Mouse (Mus musculus) adipose tissue, adult 10 weeks (tissue): ENCODE data around the gene Anxa2. TPM values are rescaled to one million over a fixed set of nuclear protein-coding genes. Genes with fewer than 3 reads are reported as not detected.

Experiments used
- polyA plus RNA-seq: library from polyadenylated mRNA; stranded (reverse); fragments of 350-450 nt; fragmentation: Illumina TruSeq; extraction: RNeasy Lipid Tissue Mini Kit (QIAGEN cat#74804); gene quantifications from one replicate; pipeline ENCODE4 v1.2.3, GENCODE M21; 2014; ENCODE audit warnings: low read depth, low replicate concordance

The Anxa2 gene
- polyA plus RNA-seq, result 706 TPM

DNA sequence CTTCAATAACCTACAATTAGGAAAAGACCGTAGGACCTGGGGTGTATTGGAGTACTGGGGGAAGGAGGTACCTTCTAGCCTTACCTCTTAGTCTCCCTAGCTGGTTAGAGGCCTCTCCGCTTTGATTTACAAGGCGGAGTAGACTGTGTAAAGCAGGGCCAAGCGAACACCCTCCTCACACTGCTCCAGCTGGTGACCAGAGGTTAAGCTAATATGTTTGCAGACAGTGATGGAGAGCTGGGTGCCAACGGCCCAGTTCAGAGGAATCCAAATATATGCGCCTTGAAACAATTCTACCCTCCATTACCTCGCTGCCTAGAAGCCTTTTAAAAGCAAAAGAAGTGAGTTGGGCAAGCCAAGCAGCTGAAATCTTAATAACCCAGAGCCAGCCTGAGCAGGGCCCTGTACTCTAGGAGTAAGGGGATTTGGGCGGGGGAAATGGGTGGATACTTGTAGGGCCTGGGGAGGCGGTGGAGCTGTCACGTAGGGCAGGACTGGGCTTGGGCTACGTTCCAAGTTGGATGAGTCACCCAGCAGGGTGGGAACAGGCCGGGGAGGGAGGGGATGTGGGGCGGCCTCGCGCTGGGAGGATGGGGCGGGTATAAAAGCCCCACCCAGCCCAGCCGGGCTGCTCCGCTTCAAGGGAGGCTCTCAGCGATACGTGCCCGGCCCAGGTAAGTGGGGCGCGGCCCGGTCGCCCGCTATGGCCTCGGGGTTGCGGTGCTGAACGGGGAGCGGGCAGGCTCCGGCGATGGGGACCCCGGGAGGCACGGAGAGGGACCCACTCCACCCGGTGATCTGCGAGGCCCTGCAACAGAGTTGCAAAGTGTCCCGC, at the start of gene Anxa2:
Anxa2 (plus strand) TSS at position 555 of the 835 bp plus-strand sequence.

Other genes starting within 250 kb of the Anxa2 start
- gene Ice2, start 55.7 kb upstream of the Anxa2 start, polyA plus RNA-seq, result 9.7 TPM